Mouse (Mus musculus): ENCODE measurements around the gene Ndufa11.

Ndufa11 gene

GRCm38 (mm10) chr17:56717363-56718058 lies at the start of gene Ndufa11, which contains the start of gene Vmac:
TSS of gene Ndufa11 (plus strand) at chr17:56717767.
TSS of gene Vmac (minus strand) at chr17:56718022.
- DNase-seq (ENCODE audit: low read depth, low spot score) = peak; percentile 97

GRCm38 (mm10) chr17:56668384-56669144 lies 49.0 kb upstream of the Ndufa11 start:
- DNase-seq (ENCODE audit: low read depth, low spot score) = peak; percentile 91

GRCm38 (mm10) chr17:56669766-56670165 lies 47.8 kb upstream of the Ndufa11 start:
- DNase-seq (ENCODE audit: low read depth, low spot score) = no peak

GRCm38 (mm10) chr17:56672941-56673646 lies 44.5 kb upstream of the Ndufa11 start, which contains the start of gene Ranbp3:
TSS of gene Ranbp3 (plus strand) at chr17:56673294.
- peak; percentile 99 for DNase-seq (ENCODE audit: low read depth, low spot score)

- DNase-seq (ENCODE audit: low read depth, low spot score) = no peak
Measured at GRCm38 (mm10) chr17:56673647-56674416, 43.7 kb upstream of the Ndufa11 start.

- no peak for DNase-seq (ENCODE audit: low read depth, low spot score)
Measured at GRCm38 (mm10) chr17:56681791-56682190, 35.8 kb upstream of the Ndufa11 start.

- no peak for DNase-seq (ENCODE audit: low read depth, low spot score)
Measured at GRCm38 (mm10) chr17:56682880-56683279, 34.7 kb upstream of the Ndufa11 start.

GRCm38 (mm10) chr17:56683546-56684140 lies 33.9 kb upstream of the Ndufa11 start:
- no peak for DNase-seq (ENCODE audit: low read depth, low spot score)

GRCm38 (mm10) chr17:56684649-56685048 lies 32.9 kb upstream of the Ndufa11 start:
- DNase-seq (ENCODE audit: low read depth, low spot score) = no peak

- DNase-seq (ENCODE audit: low read depth, low spot score) = no peak
Measured at GRCm38 (mm10) chr17:56686801-56687200, 30.8 kb upstream of the Ndufa11 start.

GRCm38 (mm10) chr17:56688045-56688444 lies 29.5 kb upstream of the Ndufa11 start:
- DNase-seq (ENCODE audit: low read depth, low spot score) = no peak

GRCm38 (mm10) chr17:56688689-56689088 lies 28.9 kb upstream of the Ndufa11 start:
- DNase-seq (ENCODE audit: low read depth, low spot score) = no peak

GRCm38 (mm10) chr17:56693395-56693794 lies 24.2 kb upstream of the Ndufa11 start:
- no peak for DNase-seq (ENCODE audit: low read depth, low spot score)

GRCm38 (mm10) chr17:56693851-56694310 lies 23.7 kb upstream of the Ndufa11 start:
- no peak for DNase-seq (ENCODE audit: low read depth, low spot score)

GRCm38 (mm10) chr17:56700451-56700850 lies 17.1 kb upstream of the Ndufa11 start:
- DNase-seq (ENCODE audit: low read depth, low spot score) = no peak

- no peak for DNase-seq (ENCODE audit: low read depth, low spot score)
Measured at GRCm38 (mm10) chr17:56703038-56703437, 14.5 kb upstream of the Ndufa11 start.

GRCm38 (mm10) chr17:56706515-56706914 lies 11.1 kb upstream of the Ndufa11 start:
- no peak for DNase-seq (ENCODE audit: low read depth, low spot score)

GRCm38 (mm10) chr17:56708692-56709091 lies 8.9 kb upstream of the Ndufa11 start:
- peak; percentile 41 for DNase-seq (ENCODE audit: low read depth, low spot score)

- DNase-seq (ENCODE audit: low read depth, low spot score) = peak; percentile 62
Measured at GRCm38 (mm10) chr17:56709708-56710107, 7.9 kb upstream of the Ndufa11 start.

- no peak for DNase-seq (ENCODE audit: low read depth, low spot score)
Measured at GRCm38 (mm10) chr17:56715360-56715759, 2.2 kb upstream of the Ndufa11 start.
